13 mouse cellular contexts compared by ENCODE assay signal in genomic region chr6:100928791-100929758, GRCm38 (mm10).
DNase-seq lines count a peak whose midpoint lies in the region; ATAC-seq lines count a peak whose summit lies in the region.
"Had no signal": no experiment of that assay in that cellular context is flagged by ENCODE, and none has a peak within 500 bp of the region (broad histone marks: within the 10 kb centered on the region; RNA-seq: fewer than 3 reads in every experiment).

No protein-coding gene starts in this region.

- DNase-seq in hindbrain, embryonic 11.5 days (ENCODE audit: low spot score): no peak
- DNase-seq in right cerebral cortex, postnatal 36 days (ENCODE audit: low spot score in 2 of 2): peak; percentile 12 to 32
- no peak for DNase-seq in right cerebral cortex, postnatal 14 days
- peak; percentile 58 for DNase-seq in telencephalon, adult 2 months (ENCODE audit: low read depth, low spot score)
- no peak for DNase-seq in cerebellum, adult 11 months
- DNase-seq: kidney, postnatal 25 days; liver, postnatal 0 days; spleen, adult 18-20 months; thymus, adult 18-20 months had no signal

- H3K9me3 ChIP-seq in hindbrain, embryonic 12.5 days (replicated peaks): no peaks in the 10 kb centered on the region
- no peaks in the 10 kb centered on the region for H3K9me3 ChIP-seq in hindbrain, embryonic 11.5 days (ENCODE audit: control insufficient read depth, low read length)
- H3K9me3 ChIP-seq in heart, embryonic 16.5 days (replicated peaks; ENCODE audit: control insufficient read depth, low read length): no peaks in the 10 kb centered on the region

- no peaks in the 10 kb centered on the region for H3K27me3 ChIP-seq in hindbrain, embryonic 12.5 days
- no peaks in the 10 kb centered on the region for H3K27me3 ChIP-seq in hindbrain, embryonic 11.5 days (ENCODE audit: control insufficient read depth, insufficient read depth, low read length)
- H3K27me3 ChIP-seq in heart, embryonic 16.5 days (ENCODE audit: control insufficient read depth, insufficient read depth, low read length): no peaks in the 10 kb centered on the region

- no peak for ATAC-seq in hindbrain, embryonic 12.5 days (ENCODE audit: low FRiP score)
- no peak for ATAC-seq in hindbrain, embryonic 11.5 days (ENCODE audit: low FRiP score)
- ATAC-seq in heart, embryonic 16.5 days (replicated peaks; ENCODE audit: extremely low read depth, insufficient read depth, low FRiP score): no peak; the same call in 1 of the 2 replicates
- ATAC-seq: intestine, embryonic 16.5 days; liver, postnatal 0 days had no signal

- no peak overlapping the region for H3K4me3 ChIP-seq in hindbrain, embryonic 12.5 days
- no peak overlapping the region for H3K4me3 ChIP-seq in hindbrain, embryonic 11.5 days (ENCODE audit: low read depth, low read length)
- H3K4me3 ChIP-seq in heart, embryonic 16.5 days (ENCODE audit: low read length): no peak overlapping the region
- H3K4me3 ChIP-seq: gastrocnemius, adult 2 months had no signal

- 84% methylated on average over 16 of the region's 16 CpGs for WGBS in hindbrain, embryonic 12.5 days
- 78% methylated on average over 16 of the region's 16 CpGs for WGBS in hindbrain, embryonic 11.5 days
- WGBS in heart, embryonic 16.5 days: 44% methylated on average over 16 of the region's 16 CpGs

- peaks cover 9% of the 10 kb centered on the region; the same call in 1 of the 2 replicates for H3K4me1 ChIP-seq in hindbrain, embryonic 12.5 days
- H3K4me1 ChIP-seq in hindbrain, embryonic 11.5 days (replicated peaks; ENCODE audit: control insufficient read depth, insufficient read depth, low read length): no peaks in the 10 kb centered on the region
- peaks cover 11% of the 10 kb centered on the region for H3K4me1 ChIP-seq in heart, embryonic 16.5 days (ENCODE audit: control insufficient read depth, insufficient read depth, low read length)

- H3K4me2 ChIP-seq in hindbrain, embryonic 12.5 days (replicated peaks): no peak overlapping the region
- H3K4me2 ChIP-seq in hindbrain, embryonic 11.5 days (replicated peaks; ENCODE audit: low read depth, low read length): no peak overlapping the region
- H3K4me2 ChIP-seq in heart, embryonic 16.5 days (ENCODE audit: low read depth, low read length): peak overlapping the region; percentile 32

- H3K27ac ChIP-seq in hindbrain, embryonic 12.5 days: peak overlapping the region; percentile 57; the same call in 1 of the 2 replicates
- H3K27ac ChIP-seq in hindbrain, embryonic 11.5 days (ENCODE audit: low read depth, low read length): no peak overlapping the region
- H3K27ac ChIP-seq in heart, embryonic 16.5 days (ENCODE audit: low read length): no peak overlapping the region
- H3K27ac ChIP-seq: gastrocnemius, adult 2 months had no signal

- no peak overlapping the region for H3K9ac ChIP-seq in hindbrain, embryonic 12.5 days
- no peak overlapping the region for H3K9ac ChIP-seq in hindbrain, embryonic 11.5 days (ENCODE audit: low read depth, low read length)
- no peak overlapping the region for H3K9ac ChIP-seq in heart, embryonic 16.5 days (ENCODE audit: low read length)
- H3K9ac ChIP-seq: liver, postnatal 0 days had no signal

- H3K36me3 ChIP-seq in hindbrain, embryonic 12.5 days: no peaks in the 10 kb centered on the region
- H3K36me3 ChIP-seq in hindbrain, embryonic 11.5 days (ENCODE audit: control insufficient read depth, insufficient read depth, low read length): no peaks in the 10 kb centered on the region
- H3K36me3 ChIP-seq in heart, embryonic 16.5 days (ENCODE audit: control insufficient read depth, insufficient read depth): no peaks in the 10 kb centered on the region

Comparison
In these comparisons a context has a peak if more than half of its experiments do, and no peak if none do; other contexts are left out.
1. DNase-seq: peak in right cerebral cortex, postnatal 36 days (2 of 2) and telencephalon, adult 2 months (single experiment); none in hindbrain, embryonic 11.5 days (single experiment), right cerebral cortex, postnatal 14 days (single experiment) and cerebellum, adult 11 months (single experiment).